Mouse (Mus musculus) megakaryocyte, adult 5-6 weeks (primary cell): Measurements from ENCODE around the gene Vamp3. TPM values are rescaled to one million over a fixed set of nuclear protein-coding genes. Genes with fewer than 3 reads are reported as not detected.
A peak's percentile ranks its signal among the peaks of the same experiment; 100 is the strongest.

Source experiments
- ATAC-seq: 2 replicates; pipeline ENCODE4 v1.8.0; 2016; ENCODE audit warnings: mild to moderate bottlenecking, inconsistent platforms; ENCODE audit not compliant: poor library complexity, severe bottlenecking
- total RNA-seq, 2 experiments: library from RNA; stranded (forward) in 1 of 2; stranded (reverse) in 1 of 2; fragments of 153-499, 151-499 nt in 1 of 2; fragments of 221-1000, 200-1000 nt in 1 of 2; gene quantifications; 2 replicates each; pipeline versions ENCODE4 v1.2.3 to v1.2.4; 2015 to 2017

The Vamp3 gene
- total RNA-seq (2015) (134 and 150 TPM in 2 replicates), total RNA-seq (2017) (71.5 and 95.3 TPM in 2 replicates)

GRCm38 (mm10) chr4:151057347-151058321 is at the start of gene Vamp3:
Vamp3 (minus strand) TSS chr4:151057963.
- ATAC-seq = peak; percentile 96

- ATAC-seq = no peak
These were observed 48.7 kb upstream of the Vamp3 start for GRCm38 (mm10) chr4:151106468-151106867.

GRCm38 (mm10) chr4:151105886-151106285 is 48.1 kb upstream of the Vamp3 start:
- ATAC-seq = no peak

- no peak for ATAC-seq
These were observed 46.4 kb upstream of the Vamp3 start for GRCm38 (mm10) chr4:151104147-151104546.

GRCm38 (mm10) chr4:151103646-151104045 is 45.9 kb upstream of the Vamp3 start:
- ATAC-seq = no peak

- no peak for ATAC-seq
These were observed 39.3 kb upstream of the Vamp3 start for GRCm38 (mm10) chr4:151097104-151097438.

- ATAC-seq = no peak
These were observed 38.8 kb upstream of the Vamp3 start for GRCm38 (mm10) chr4:151096334-151097103.

GRCm38 (mm10) chr4:151095207-151095606 is 37.4 kb upstream of the Vamp3 start:
- peak; percentile 40; the same call in 1 of the 2 replicates for ATAC-seq

GRCm38 (mm10) chr4:151089270-151089669 is 31.5 kb upstream of the Vamp3 start, which contains the start of gene Gm13090:
Gm13090 (plus strand) TSS chr4:151089570.
- ATAC-seq = no peak

- no peak for ATAC-seq
These were observed 31.1 kb upstream of the Vamp3 start for GRCm38 (mm10) chr4:151088819-151089218.

- no peak for ATAC-seq
These were observed 29.6 kb upstream of the Vamp3 start for GRCm38 (mm10) chr4:151087358-151087757.

- no peak for ATAC-seq
These were observed 25.3 kb upstream of the Vamp3 start for GRCm38 (mm10) chr4:151083027-151083426.

GRCm38 (mm10) chr4:151081977-151082376 is 24.2 kb upstream of the Vamp3 start:
- ATAC-seq = no peak

GRCm38 (mm10) chr4:151081355-151081754 is 23.6 kb upstream of the Vamp3 start:
- no peak for ATAC-seq

- no peak for ATAC-seq
These were observed 17.1 kb upstream of the Vamp3 start for GRCm38 (mm10) chr4:151074817-151075216.

- peak; percentile 86 for ATAC-seq
These were observed 15.5 kb upstream of the Vamp3 start for GRCm38 (mm10) chr4:151073108-151073744.

- ATAC-seq = peak; percentile 44
These were observed 13.2 kb upstream of the Vamp3 start for GRCm38 (mm10) chr4:151070962-151071361.

- peak; percentile 61 for ATAC-seq
These were observed 11.0 kb upstream of the Vamp3 start for GRCm38 (mm10) chr4:151068751-151069150.

GRCm38 (mm10) chr4:151059566-151059965 is 1.8 kb upstream of the Vamp3 start:
- ATAC-seq = no peak

GRCm38 (mm10) chr4:151058634-151059033 is 871 bp upstream of the Vamp3 start:
- no peak for ATAC-seq

GRCm38 (mm10) chr4:151051162-151051561 is 6.6 kb downstream of the Vamp3 start:
- ATAC-seq = peak; percentile 63; the same call in 1 of the 2 replicates
